Mouse (Mus musculus): ENCODE measurements around the gene Nfix.
A peak's percentile ranks its signal among the peaks of the same experiment; 100 is the strongest.

GRCm38 (mm10) chr8:84799999-84800831, at the start of gene Nfix:
- TF ChIP-seq POLR2A (IDR thresholded peaks at IDR 0.05; ENCODE audit: low read depth, low read length) (no peak), CTCF (conservative IDR thresholded peaks at IDR 0.05; ENCODE audit: insufficient read depth, insufficient read length, low read depth, low read length) (0 out of 2 replicates have a peak, but pooled peaks have one; percentile 9)

Measured in kidney, adult 2 months (tissue).